Mouse (Mus musculus) erythroblast, embryonic 14.5 days (primary cell): Measurements from ENCODE around the gene Adam12. TPM values are rescaled to one million over a fixed set of nuclear protein-coding genes. Genes with fewer than 3 reads are reported as not detected.

Experiments
- H3K27me3 ChIP-seq: 2 replicates; pipeline ENCODE4 v1.6.1; 2012; ENCODE audit warnings: inconsistent platforms; ENCODE audit not compliant: control insufficient read depth
- H3K36me3 ChIP-seq: 2 replicates; pipeline ENCODE4 v1.6.1; 2012; ENCODE audit warnings: mild to moderate bottlenecking, inconsistent platforms; ENCODE audit not compliant: control insufficient read depth
- H3K4me1 ChIP-seq: 2 replicates; pipeline ENCODE4 v1.6.1; 2012; ENCODE audit warnings: inconsistent platforms; ENCODE audit not compliant: control insufficient read depth
- H3K4me3 ChIP-seq: replicated peaks from 2 replicates; pipeline ENCODE3; 2012; ENCODE audit warnings: moderate library complexity, mild to moderate bottlenecking, inconsistent platforms
- H3K9me3 ChIP-seq: 2 replicates; pipeline ENCODE4 v1.6.1; 2012; ENCODE audit warnings: low read length, inconsistent platforms, mixed read lengths; ENCODE audit not compliant: control insufficient read depth
- GATA1 ChIP-seq: IDR thresholded peaks from 2 replicates; pipeline ENCODE4 v1.6.1; 2012; ENCODE audit warnings: low read length, inconsistent platforms, mixed read lengths
- TAL1 ChIP-seq: IDR thresholded peaks from 3 replicates; pipeline ENCODE4 v1.6.1; 2012; ENCODE audit warnings: low read length, inconsistent platforms, mixed read lengths
- polyA plus RNA-seq: library from polyadenylated mRNA; stranded (reverse); fragments of >175 nt; gene quantifications from 2 replicates; pipeline ENCODE4 v1.2.3, GENCODE M21; 2012

Gene Adam12
- polyA plus RNA-seq, 1 experiment: 0.01 TPM

- H3K36me3 ChIP-seq: no peaks in the 10 kb centered on the region
- H3K4me3 ChIP-seq: no peak overlapping the region
- no peaks in the 10 kb centered on the region for H3K27me3 ChIP-seq
- H3K9me3 ChIP-seq: 0 out of 2 replicates have a peak, but pooled peaks cover 2% of the 10 kb centered on the region
- TF ChIP-seq GATA1: no peak
- no peak for TF ChIP-seq TAL1
- no peaks in the 10 kb centered on the region for H3K4me1 ChIP-seq
These were observed 10.8 kb upstream of the Adam12 start for GRCm38 (mm10) chr7:134242773-134243172.

- H3K4me3 ChIP-seq: no peak overlapping the region
- H3K4me1 ChIP-seq: no peaks in the 10 kb centered on the region
- 0 out of 2 replicates have a peak, but pooled peaks cover 2% of the 10 kb centered on the region for H3K9me3 ChIP-seq
- H3K27me3 ChIP-seq: no peaks in the 10 kb centered on the region
- no peak for TF ChIP-seq TAL1
- H3K36me3 ChIP-seq: no peaks in the 10 kb centered on the region
These were observed 9.3 kb upstream of the Adam12 start for GRCm38 (mm10) chr7:134241212-134241611.

GRCm38 (mm10) chr7:134240579-134240978 is 8.6 kb upstream of the Adam12 start:
- 0 out of 2 replicates have a peak, but pooled peaks cover 2% of the 10 kb centered on the region for H3K9me3 ChIP-seq

GRCm38 (mm10) chr7:134238863-134239262 is 6.9 kb upstream of the Adam12 start:
- no peaks in the 10 kb centered on the region for H3K4me1 ChIP-seq
- no peaks in the 10 kb centered on the region for H3K36me3 ChIP-seq
- 0 out of 2 replicates have a peak, but pooled peaks cover 2% of the 10 kb centered on the region for H3K9me3 ChIP-seq
- no peak overlapping the region for H3K4me3 ChIP-seq
- TF ChIP-seq TAL1 (no peak), GATA1 (no peak)
- H3K27me3 ChIP-seq: no peaks in the 10 kb centered on the region

More at GRCm38 (mm10) chr7:134240579-134240978, 8.6 kb upstream of the Adam12 start:
- Histone ChIP-seq H3K27me3 (no peaks in the 10 kb centered on the region), H3K4me3 (no peak overlapping the region), H3K36me3 (no peaks in the 10 kb centered on the region), H3K4me1 (no peaks in the 10 kb centered on the region)
- TF ChIP-seq GATA1 (no peak), TAL1 (no peak)

- H3K36me3 ChIP-seq: no peaks in the 10 kb centered on the region
- H3K27me3 ChIP-seq: no peaks in the 10 kb centered on the region
- TF ChIP-seq GATA1 (no peak), TAL1 (no peak)
- no peak overlapping the region for H3K4me3 ChIP-seq
- H3K4me1 ChIP-seq: no peaks in the 10 kb centered on the region
- H3K9me3 ChIP-seq: 0 out of 2 replicates have a peak, but pooled peaks cover 2% of the 10 kb centered on the region
These were observed 5.4 kb upstream of the Adam12 start for GRCm38 (mm10) chr7:134237356-134237755.

GRCm38 (mm10) chr7:134236727-134237126 is 4.8 kb upstream of the Adam12 start:
- Histone ChIP-seq H3K36me3 (no peaks in the 10 kb centered on the region), H3K4me1 (no peaks in the 10 kb centered on the region), H3K4me3 (no peak overlapping the region), H3K9me3 (no peaks in the 10 kb centered on the region), H3K27me3 (no peaks in the 10 kb centered on the region)
- no peak for TF ChIP-seq TAL1
- no peak for TF ChIP-seq GATA1

- no peaks in the 10 kb centered on the region for H3K9me3 ChIP-seq
- TF ChIP-seq TAL1: no peak
- TF ChIP-seq GATA1: no peak
- H3K36me3 ChIP-seq: no peaks in the 10 kb centered on the region
- no peak overlapping the region for H3K4me3 ChIP-seq
- H3K4me1 ChIP-seq: no peaks in the 10 kb centered on the region
- H3K27me3 ChIP-seq: no peaks in the 10 kb centered on the region
These were observed 3.6 kb upstream of the Adam12 start for GRCm38 (mm10) chr7:134235552-134235951.

GRCm38 (mm10) chr7:134230708-134231107 is 1.2 kb downstream of the Adam12 start:
- H3K9me3 ChIP-seq: no peaks in the 10 kb centered on the region
- H3K4me1 ChIP-seq: no peaks in the 10 kb centered on the region
- TF ChIP-seq GATA1 (no peak), TAL1 (no peak)
- H3K36me3 ChIP-seq: no peaks in the 10 kb centered on the region
- peaks cover 7% of the 10 kb centered on the region for H3K27me3 ChIP-seq
- H3K4me3 ChIP-seq: no peak overlapping the region

- Histone ChIP-seq H3K27me3 (peaks cover 15% of the 10 kb centered on the region), H3K4me3 (no peak overlapping the region), H3K9me3 (no peaks in the 10 kb centered on the region), H3K4me1 (no peaks in the 10 kb centered on the region), H3K36me3 (no peaks in the 10 kb centered on the region)
- TF ChIP-seq GATA1: no peak
- no peak for TF ChIP-seq TAL1
These were observed 2.0 kb downstream of the Adam12 start for GRCm38 (mm10) chr7:134229899-134230298.

GRCm38 (mm10) chr7:134227773-134228455 is 4.0 kb downstream of the Adam12 start:
- H3K36me3 ChIP-seq: no peaks in the 10 kb centered on the region

More at GRCm38 (mm10) chr7:134227773-134228455, 4.0 kb downstream of the Adam12 start:
- Histone ChIP-seq H3K4me3 (no peak overlapping the region), H3K27me3 (peaks cover 25% of the 10 kb centered on the region), H3K9me3 (no peaks in the 10 kb centered on the region), H3K4me1 (no peaks in the 10 kb centered on the region)
- TF ChIP-seq TAL1 (no peak), GATA1 (no peak)
